Mouse (Mus musculus): ENCODE data around the gene Bcas3.

DNA sequence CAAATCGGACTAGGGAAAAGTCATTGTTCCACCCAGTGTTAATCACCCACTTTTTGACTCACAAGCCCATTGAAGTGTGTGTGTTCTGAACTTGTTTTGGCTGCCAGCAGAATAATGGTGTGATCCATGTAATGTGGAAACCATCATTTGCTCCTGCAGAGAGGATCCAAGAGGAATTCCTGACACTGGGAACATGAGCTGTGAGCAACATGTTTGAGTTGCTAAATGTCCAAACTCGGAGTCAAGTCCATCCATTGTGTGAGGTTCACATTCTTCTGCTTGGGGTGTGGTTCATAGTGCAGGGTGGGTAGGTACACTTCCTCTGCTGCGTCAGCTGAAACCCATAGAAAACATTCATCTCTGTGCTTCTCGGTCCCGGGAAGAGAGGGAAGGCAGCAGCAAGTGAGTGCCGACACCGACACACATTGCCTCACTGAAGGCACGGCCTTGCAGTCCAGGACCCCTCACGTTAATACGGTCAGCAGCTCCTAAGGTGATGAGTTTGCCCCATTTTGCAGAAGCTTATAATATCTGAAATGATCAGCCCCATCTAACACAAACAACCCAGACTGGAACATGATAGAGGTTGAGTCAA is 320.0 kb downstream of the Bcas3 start:
- TF ChIP-seq CTCF (IDR thresholded peaks at IDR 0.05; ENCODE audit: low read depth, low read length) (no peak), GATA1 (IDR thresholded peaks at IDR 0.05; ENCODE audit: borderline replicate concordance, low read length) (no peak), TAL1 (conservative IDR thresholded peaks at IDR 0.05; ENCODE audit: low read depth, low read length) (no peak)

All from G1E (cell line).